Mouse (Mus musculus) olfactory bulb, adult 2 months (tissue): ENCODE measurements around the gene Brca1.

Experiments used
- CTCF ChIP-seq: fragments of 200-500 bp; IDR thresholded peaks from 2 replicates; pipeline ENCODE4 v1.5.1; 2012; ENCODE audit warnings: low read depth, mild to moderate bottlenecking, low read length, moderate library complexity; ENCODE audit not compliant: insufficient read depth
- POLR2A ChIP-seq: fragments of 200-500 bp; IDR thresholded peaks from 2 replicates; pipeline ENCODE4 v1.6.1; 2012; ENCODE audit warnings: mild to moderate bottlenecking, low read depth, low read length, moderate library complexity; ENCODE audit not compliant: insufficient read depth

DNA sequence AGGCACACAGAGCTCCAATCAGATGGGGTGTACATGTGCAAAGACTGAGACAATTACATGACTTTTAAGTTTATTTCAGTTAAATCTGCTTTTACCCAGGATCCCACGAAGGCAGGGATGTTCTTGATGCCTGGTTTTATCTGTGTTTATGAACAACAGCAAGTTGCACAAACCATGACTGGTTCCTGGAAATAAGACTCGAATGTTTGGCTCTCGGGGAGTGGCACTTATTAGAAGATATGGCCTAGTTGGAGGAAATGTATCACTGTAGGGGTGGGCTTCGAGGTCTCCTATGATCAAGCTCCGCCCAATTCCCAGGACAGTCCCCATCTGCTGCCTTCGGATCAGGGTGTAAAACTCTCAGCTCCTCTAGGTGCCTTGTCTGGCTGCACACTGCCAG is 65.6 kb downstream of the Brca1 start:
- no peak for TF ChIP-seq POLR2A
- TF ChIP-seq CTCF = no peak
